Mouse (Mus musculus): ENCODE results near the gene Gm8926.

Gm8926 gene

DNA sequence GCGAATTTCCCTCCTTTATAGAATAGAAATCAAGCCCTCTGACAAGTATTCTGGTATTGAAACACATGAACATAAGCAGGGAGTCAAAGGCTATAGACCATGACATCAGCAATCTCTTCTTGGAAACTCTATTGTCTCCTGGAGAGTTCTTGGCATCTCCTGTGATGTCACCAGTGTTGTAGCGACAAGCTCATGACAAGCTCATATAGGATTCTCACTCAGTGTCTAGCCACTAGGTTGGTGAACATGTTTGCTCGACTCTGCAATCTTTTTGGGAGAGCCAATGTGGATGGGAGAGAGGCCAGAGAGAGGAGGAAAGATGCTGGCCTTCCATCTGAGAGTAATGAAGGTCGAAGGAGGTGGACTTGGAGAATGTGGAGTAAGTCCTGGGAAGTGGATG, at the start of gene Gm8926:
Gm8926 (plus strand) TSS at position 301 of the 400 bp plus-strand sequence.
- in situ Hi-C loops (cut with MboI, MseI), result loop anchor here (25.0 kb wide), 1 partner anchor 433 kb away; the partner anchor contains the start of gene Speer1

All from T-helper 2 cell (primary cell).